ENCODE assay signal across 11 mouse cellular contexts in the genomic region with DNA sequence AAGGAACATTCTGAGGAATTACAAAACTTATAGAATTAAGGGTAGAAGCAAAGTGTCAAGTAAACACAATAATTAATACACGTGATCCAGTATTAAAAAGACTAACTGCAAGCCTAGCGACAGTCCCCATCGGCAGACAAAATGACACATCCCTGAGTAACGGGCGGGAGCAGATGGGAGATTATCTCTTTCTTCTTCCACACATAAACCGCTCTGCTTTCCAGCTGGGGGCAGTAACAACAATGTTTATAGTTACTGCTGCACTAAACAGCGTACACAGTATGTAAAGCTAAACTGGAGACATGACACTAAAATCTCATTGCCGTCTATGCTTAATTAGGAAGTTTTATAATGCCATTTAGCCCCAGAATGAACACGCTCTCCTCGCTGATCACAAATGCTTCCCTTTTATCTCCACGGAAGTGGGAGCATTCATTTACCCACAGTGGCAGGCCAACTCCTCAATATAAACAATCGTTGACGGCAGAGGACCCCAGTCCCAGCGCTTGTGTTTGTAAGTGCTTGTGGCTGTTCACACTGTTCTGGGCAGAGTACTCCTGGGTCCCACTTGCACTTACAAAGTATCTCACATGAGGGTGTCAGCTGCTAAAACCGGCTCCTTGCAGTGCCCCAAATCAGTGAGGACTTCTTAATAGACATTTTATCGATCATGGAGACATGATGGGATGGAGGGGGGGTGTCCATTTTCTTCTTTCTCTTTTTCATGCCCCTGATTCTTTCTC. TPM values are rescaled to one million over a fixed set of nuclear protein-coding genes. Genes with fewer than 3 reads are reported as not detected.
DNase-seq lines count a peak whose midpoint lies in the region; ATAC-seq and TF ChIP-seq lines count a peak whose summit lies in the region.
"Had no signal": no experiment of that assay in that cellular context is flagged by ENCODE, and none has a peak within 500 bp of the region (broad histone marks: within the 10 kb centered on the region; RNA-seq: fewer than 3 reads in every experiment).

No protein-coding gene starts in this region.

- ATAC-seq in kidney, embryonic 15.5 days (replicated peaks; ENCODE audit: low FRiP score) = no peak
- ATAC-seq in hindbrain, postnatal 0 days = peak; percentile 62
- peak; percentile 81 for ATAC-seq in neural tube, embryonic 13.5 days (ENCODE audit: low read depth)
- no peak for ATAC-seq in erythroblast, adult 5-6 weeks (replicated peaks; ENCODE audit: low FRiP score, poor library complexity, severe bottlenecking)

- H3K27ac ChIP-seq in kidney, embryonic 15.5 days = peak overlapping the region; percentile 88
- H3K27ac ChIP-seq in embryonic facial prominence, embryonic 10.5 days (replicated peaks) = peak overlapping the region; percentile 66
- peak overlapping the region; percentile 85 for H3K27ac ChIP-seq in hindbrain, postnatal 0 days
- H3K27ac ChIP-seq in neural tube, embryonic 13.5 days (replicated peaks) = peak overlapping the region; percentile 93

- no peak for DNase-seq in kidney, postnatal 10 days
- no peak for DNase-seq in embryonic facial prominence, embryonic 10.5 days (ENCODE audit: low spot score)
- DNase-seq in hindbrain, postnatal 0 days (ENCODE audit: low spot score) = peak; percentile 82
- DNase-seq in yolk sac, embryonic 10.5 days (ENCODE audit: low spot score) = no peak
- DNase-seq in frontal cortex, postnatal 14 days (ENCODE audit: low spot score in 2 of 2) = no peak

- WGBS in kidney, embryonic 15.5 days = 25% methylated on average over 16 of the region's 16 CpGs
- 57% methylated on average over 16 of the region's 16 CpGs for WGBS in embryonic facial prominence, embryonic 10.5 days
- 23% methylated on average over 16 of the region's 16 CpGs for WGBS in hindbrain, postnatal 0 days
- WGBS in neural tube, embryonic 13.5 days = 14% methylated on average over 16 of the region's 16 CpGs

- no peaks in the 10 kb centered on the region for H3K36me3 ChIP-seq in kidney, embryonic 15.5 days
- H3K36me3 ChIP-seq in embryonic facial prominence, embryonic 10.5 days (replicated peaks) = no peaks in the 10 kb centered on the region
- H3K36me3 ChIP-seq in hindbrain, postnatal 0 days (ENCODE audit: insufficient read depth, low read length) = no peaks in the 10 kb centered on the region
- peaks cover 1% of the 10 kb centered on the region; the same call in 1 of the 2 replicates for H3K36me3 ChIP-seq in neural tube, embryonic 13.5 days
- H3K36me3 ChIP-seq: G1E had no signal

- peak; percentile 54 for TF ChIP-seq CTCF in hindbrain, postnatal 0 days (IDR thresholded peaks at IDR 0.05; ENCODE audit: low read depth)

- H3K4me1 ChIP-seq in kidney, embryonic 15.5 days = peaks cover 27% of the 10 kb centered on the region
- peaks cover 60% of the 10 kb centered on the region for H3K4me1 ChIP-seq in embryonic facial prominence, embryonic 10.5 days
- peaks cover 31% of the 10 kb centered on the region for H3K4me1 ChIP-seq in hindbrain, postnatal 0 days (ENCODE audit: insufficient read depth, low read length)
- peaks cover 87% of the 10 kb centered on the region for H3K4me1 ChIP-seq in neural tube, embryonic 13.5 days (replicated peaks)

- peak overlapping the region; percentile 15; the same call in 1 of the 2 replicates for H3K4me2 ChIP-seq in kidney, embryonic 15.5 days
- H3K4me2 ChIP-seq in hindbrain, postnatal 0 days (ENCODE audit: low read depth, low read length) = no peak overlapping the region
- peak overlapping the region; percentile 37 for H3K4me2 ChIP-seq in neural tube, embryonic 13.5 days

- no peaks in the 10 kb centered on the region for H3K27me3 ChIP-seq in kidney, embryonic 15.5 days
- H3K27me3 ChIP-seq in embryonic facial prominence, embryonic 10.5 days (replicated peaks; ENCODE audit: low read depth, poor library complexity, severe bottlenecking) = peaks cover 2% of the 10 kb centered on the region; the same call in 1 of the 2 replicates
- H3K27me3 ChIP-seq in hindbrain, postnatal 0 days (ENCODE audit: insufficient read depth, low read length) = no peaks in the 10 kb centered on the region
- no peaks in the 10 kb centered on the region for H3K27me3 ChIP-seq in neural tube, embryonic 13.5 days

- no peak overlapping the region for H3K4me3 ChIP-seq in kidney, embryonic 15.5 days (replicated peaks)
- H3K4me3 ChIP-seq in embryonic facial prominence, embryonic 10.5 days = no peak overlapping the region
- H3K4me3 ChIP-seq in hindbrain, postnatal 0 days (ENCODE audit: low read length) = no peak overlapping the region
- H3K4me3 ChIP-seq in neural tube, embryonic 13.5 days = no peak overlapping the region

- no peaks in the 10 kb centered on the region for H3K9me3 ChIP-seq in kidney, embryonic 15.5 days (replicated peaks)
- no peaks in the 10 kb centered on the region for H3K9me3 ChIP-seq in embryonic facial prominence, embryonic 10.5 days
- H3K9me3 ChIP-seq in hindbrain, postnatal 0 days (ENCODE audit: low read length) = no peaks in the 10 kb centered on the region
- H3K9me3 ChIP-seq in neural tube, embryonic 13.5 days = no peaks in the 10 kb centered on the region

- H3K9ac ChIP-seq in kidney, embryonic 15.5 days = no peak overlapping the region
- no peak overlapping the region; the same call in 1 of the 2 replicates for H3K9ac ChIP-seq in hindbrain, postnatal 0 days (replicated peaks; ENCODE audit: low read length)
- peak overlapping the region; percentile 9; the same call in 1 of the 2 replicates for H3K9ac ChIP-seq in neural tube, embryonic 13.5 days

RNA-seq across cellular contexts. Expression of gene Gm21954, which starts 51.9 kb away (rescaled TPM):
- not detected in 2 replicates for polyA plus RNA-seq in kidney, embryonic 15.5 days (2015; fragmentation: Nextera tagmentation; extraction: Ambion mirVana)
- not detected in 2 replicates for polyA plus RNA-seq in embryonic facial prominence, embryonic 10.5 days (2016; fragmentation: Nextera tagmentation; extraction: Ambion mirVana)
- not detected in 2 replicates for total RNA-seq in hindbrain, postnatal 0 days (2014; rRNA removed)
- not detected in 2 replicates for polyA plus RNA-seq in hindbrain, postnatal 0 days (2015; fragmentation: Nextera tagmentation; extraction: Ambion mirVana)
- polyA plus RNA-seq in neural tube, embryonic 13.5 days (2015; fragmentation: Nextera tagmentation; extraction: Ambion mirVana) = not detected in 2 replicates
- total RNA-seq in erythroblast, adult 5-6 weeks (2015; ENCODE audit: low replicate concordance) = not detected in 2 replicates
- total RNA-seq in erythroblast, adult 5-6 weeks (2017; ENCODE audit: low replicate concordance) = not detected in 2 replicates
- total RNA-seq: G1E; left cerebral cortex, postnatal 10 days had no signal
- polyA plus RNA-seq: G1E; urinary bladder, adult 2 months had no signal

Comparison
In these comparisons a context has a peak if more than half of its experiments do, and no peak if none do; other contexts are left out.
1. ATAC-seq: peak in hindbrain, postnatal 0 days (single experiment) and neural tube, embryonic 13.5 days (single experiment); none in kidney, embryonic 15.5 days (single experiment) and erythroblast, adult 5-6 weeks (single experiment).
2. Peak in every context shown above with its lines, with median percentiles within 50 percentile points of each other: H3K27ac ChIP-seq.